Mouse (Mus musculus) gonadal fat pad, adult 2 months (tissue): Measurements from ENCODE around the gene Card11. TPM values are rescaled to one million over a fixed set of nuclear protein-coding genes. Genes with fewer than 3 reads are reported as not detected.

ENCODE experiments used
- DNase-seq: peaks from one replicate; pipeline ENCODE4 v3.0.0-alpha.2; 2012; ENCODE audit warnings: low read depth
- polyA plus RNA-seq: library from polyadenylated mRNA; depleted of rRNA; stranded (reverse); fragments of >200 nt; gene quantifications from 2 replicates; pipeline ENCODE4 v1.2.3, GENCODE M21; 2012; rRNA removed

Card11 gene
- polyA plus RNA-seq = 1.5 and 1.6 TPM in 2 replicates

DNA sequence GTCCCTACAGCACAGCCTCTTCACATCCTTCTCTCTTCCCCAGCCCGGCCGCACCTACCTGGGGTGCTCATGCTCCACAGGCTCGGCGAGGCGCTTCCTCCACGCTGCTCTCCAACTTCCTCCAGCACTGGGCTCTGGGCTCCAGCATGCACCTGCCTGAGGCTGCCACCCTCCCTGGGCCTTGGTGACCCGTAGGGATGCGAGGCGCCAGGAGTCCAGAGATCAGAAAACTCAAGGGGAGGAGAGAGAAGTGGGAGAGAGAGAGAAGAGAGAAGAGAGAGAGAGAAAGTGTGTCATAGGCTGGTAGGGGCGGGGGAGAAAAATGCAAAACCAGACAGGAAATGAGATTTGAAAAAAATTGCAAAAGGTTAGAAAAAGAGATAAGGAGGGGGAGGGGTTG lies at the start of gene Card11:
Card11 (minus strand) TSS at position 234 of the 400 bp plus-strand sequence.
- no peak for DNase-seq

DNA sequence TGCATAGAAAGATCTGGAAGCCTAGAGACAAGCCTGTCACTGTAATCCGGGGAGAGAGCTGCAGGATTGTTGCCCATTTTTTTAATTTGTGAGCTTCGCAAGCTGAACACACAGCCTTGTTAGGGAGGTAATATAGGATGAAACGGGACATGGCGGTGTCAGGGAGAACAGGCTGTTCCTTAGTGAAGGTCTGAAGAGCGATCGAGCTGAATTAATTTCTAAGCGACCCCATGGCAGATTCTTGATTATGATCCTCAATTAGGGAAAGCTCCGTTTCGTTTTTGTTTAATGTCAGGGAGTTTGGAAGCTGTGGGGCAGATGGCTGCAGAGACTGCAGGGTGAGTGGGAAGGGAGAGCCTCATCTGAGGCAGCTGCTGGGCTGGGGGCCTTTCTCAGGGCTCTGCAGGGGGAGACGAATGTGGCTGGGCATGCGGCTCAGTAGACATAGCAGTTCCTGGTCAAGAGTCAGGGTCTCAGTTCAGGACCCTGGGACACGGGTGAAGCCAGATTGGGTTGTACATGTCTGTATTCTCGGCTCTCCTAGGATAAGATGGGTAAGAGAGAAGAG lies 47.4 kb upstream of the Card11 start:
- DNase-seq = no peak

DNA sequence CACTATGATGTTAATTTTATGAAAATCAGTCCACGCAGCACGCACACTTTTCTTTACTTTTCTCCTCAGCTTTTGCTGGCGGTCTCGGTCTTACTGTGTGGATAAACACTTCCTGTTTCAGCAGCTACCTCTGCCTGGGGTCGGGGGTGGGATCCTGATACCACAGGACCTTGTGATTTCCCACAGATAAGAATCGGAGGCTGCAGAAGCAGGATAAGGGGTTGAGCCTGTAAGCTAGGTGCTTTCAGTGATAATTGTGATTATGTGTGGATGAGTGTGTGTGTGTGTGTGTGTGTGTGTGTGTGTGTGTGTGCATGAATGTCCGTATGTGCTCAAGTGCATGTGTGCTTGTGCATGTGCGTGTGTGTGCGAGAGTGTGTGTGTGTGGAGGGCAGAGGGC lies 44.6 kb upstream of the Card11 start:
- DNase-seq = no peak

DNA sequence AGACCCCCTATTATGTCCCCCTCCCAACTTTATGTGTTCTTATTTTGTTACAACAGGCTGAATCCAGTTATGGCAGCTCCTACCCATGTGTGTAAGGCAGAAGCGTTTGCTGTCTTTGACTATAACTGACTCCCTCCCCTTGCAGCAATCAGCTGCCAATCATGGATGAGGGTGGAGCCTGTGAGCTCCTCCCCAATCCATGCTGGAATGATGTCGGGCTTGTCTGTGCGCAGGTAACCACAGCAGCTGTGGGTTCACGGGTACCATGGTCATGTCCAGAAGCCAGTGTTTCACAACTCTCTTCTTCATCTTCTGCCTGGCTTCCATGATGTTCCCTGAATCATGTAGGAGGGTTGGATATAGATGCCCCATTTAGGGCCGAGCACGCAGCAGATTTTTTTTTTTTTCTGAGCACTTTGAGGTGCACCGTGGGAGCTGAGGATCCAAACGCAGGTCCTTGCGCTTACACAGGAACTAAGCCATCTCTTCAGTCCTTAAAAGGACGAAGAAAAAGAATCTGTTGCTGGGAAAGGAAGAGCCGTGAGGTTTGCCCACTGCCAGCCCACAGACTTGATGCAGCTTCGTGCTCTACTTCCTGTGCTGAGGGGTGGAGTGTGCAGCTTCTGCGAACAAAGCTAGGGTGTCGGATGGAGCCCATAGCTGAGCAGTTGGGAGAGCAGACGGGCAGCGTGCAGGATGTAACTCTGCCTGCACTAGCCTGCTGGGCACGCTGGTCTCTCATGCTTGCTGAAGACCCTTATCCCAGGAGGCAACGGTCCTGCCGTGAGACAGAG lies 43.5 kb upstream of the Card11 start:
- no peak for DNase-seq

DNA sequence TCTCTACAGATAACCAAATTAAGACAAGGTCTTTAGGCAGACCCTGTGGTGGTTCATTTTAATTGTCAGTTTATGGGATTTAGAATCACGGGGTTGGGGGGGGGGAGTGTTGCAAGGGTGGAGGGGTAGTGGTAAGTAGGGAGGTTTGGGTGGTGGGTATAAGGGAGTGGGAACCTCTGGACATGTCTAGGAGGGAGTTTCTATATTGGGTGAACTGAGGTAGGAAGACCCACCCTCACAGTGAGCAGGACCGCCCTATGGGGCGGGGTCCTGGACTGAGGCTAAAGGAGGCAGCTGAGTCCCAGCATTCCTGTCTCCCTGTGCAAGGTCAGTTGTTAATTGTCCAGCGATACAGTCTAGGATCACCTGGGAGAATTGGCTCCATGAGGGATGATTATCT lies 42.0 kb upstream of the Card11 start:
- no peak for DNase-seq

DNA sequence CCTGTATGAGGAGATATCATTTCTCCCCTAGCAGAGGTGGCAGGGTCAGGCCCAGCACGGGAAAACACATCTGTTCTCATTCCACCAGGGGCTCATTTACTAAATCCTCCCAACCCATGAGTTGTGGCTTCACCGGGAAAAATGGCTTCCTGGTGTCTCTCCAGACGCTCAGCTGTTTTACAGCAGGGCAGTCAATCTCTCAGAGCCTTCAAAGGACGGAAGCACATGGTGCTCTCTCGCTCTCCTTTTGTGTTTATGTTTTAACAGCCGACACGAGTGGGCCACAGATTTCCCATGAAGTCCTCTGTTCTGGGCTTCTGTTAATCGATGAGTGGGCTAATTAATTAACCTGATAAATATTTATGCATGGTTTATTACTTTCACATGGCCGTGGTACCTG lies 40.5 kb upstream of the Card11 start:
- no peak for DNase-seq

DNA sequence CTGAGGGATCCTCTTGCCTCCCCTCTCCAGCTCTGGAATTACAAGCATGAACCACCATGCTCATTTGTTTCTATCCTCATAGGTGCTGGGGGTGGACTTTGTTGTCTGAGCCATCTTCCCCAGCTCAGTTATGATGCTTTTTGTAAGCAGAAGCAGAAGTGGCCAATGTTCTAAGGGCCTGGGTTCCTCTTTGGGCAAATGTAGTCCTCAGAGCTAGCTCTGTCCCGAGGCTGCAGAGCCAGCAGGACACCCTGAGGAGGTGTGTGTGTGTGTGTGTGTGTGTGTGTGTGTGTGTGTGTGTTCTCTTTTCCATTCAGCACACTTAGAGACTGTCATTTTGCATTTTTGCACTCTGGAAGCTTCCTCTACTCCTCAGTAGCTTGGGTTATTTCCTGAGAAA lies 38.0 kb upstream of the Card11 start:
- no peak for DNase-seq

DNA sequence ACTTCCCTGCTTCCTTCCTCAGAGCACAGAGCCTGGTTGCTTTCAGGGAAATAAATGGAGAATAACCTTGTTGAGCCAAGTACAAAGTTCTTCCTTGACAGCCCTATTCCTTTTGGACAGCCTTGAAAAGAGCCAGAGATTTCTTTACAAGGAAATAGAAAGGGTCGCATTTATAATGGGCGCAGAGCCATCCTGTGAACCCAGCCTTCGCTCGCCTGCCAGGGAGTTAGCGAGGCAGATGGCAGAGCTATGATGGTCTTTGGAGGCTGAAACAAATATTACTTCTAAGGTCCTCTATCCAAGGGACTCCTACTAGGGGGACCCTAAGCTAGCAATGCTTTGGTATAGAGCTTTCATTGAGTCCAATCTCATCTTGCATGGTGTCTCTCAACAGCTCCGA lies 35.0 kb upstream of the Card11 start:
- DNase-seq = no peak

DNA sequence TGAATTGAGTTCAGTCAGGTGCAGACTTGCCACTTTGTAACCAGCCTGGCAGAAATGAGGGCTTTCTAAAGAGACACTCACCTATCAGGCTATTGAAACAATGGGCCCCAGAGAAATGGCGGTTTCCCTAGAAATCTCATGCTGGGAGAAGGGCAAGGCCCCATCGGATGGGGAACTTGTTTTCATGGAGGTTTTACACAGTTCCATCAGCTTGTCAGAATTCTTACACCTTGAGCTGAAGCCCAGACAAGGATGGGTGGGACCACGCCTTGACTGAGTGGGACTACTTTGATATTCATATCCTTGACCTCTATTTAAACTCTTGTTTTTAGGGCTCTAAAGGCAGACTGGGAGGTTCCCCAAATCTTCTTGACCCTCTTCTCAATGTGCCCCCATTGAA lies 33.9 kb upstream of the Card11 start:
- DNase-seq = no peak

DNA sequence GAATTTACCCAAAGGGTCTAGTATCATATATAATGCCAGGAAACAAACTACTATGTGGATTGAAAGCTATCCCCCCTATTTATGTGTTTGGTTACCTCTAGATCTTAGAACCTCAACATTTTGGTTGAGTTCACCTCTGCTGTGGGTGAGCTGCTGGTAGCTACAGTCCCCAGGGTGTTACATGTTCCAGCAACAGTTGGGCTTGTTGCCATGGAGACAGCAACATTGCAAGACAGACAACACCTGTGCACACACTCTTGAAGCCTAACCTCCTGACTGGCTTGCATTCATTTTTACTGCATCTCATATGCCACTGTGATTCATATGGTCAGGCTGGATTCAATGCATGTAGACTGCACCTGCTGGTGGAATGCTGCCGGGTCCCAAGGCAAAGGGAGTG lies 32.6 kb upstream of the Card11 start:
- DNase-seq = no peak

DNA sequence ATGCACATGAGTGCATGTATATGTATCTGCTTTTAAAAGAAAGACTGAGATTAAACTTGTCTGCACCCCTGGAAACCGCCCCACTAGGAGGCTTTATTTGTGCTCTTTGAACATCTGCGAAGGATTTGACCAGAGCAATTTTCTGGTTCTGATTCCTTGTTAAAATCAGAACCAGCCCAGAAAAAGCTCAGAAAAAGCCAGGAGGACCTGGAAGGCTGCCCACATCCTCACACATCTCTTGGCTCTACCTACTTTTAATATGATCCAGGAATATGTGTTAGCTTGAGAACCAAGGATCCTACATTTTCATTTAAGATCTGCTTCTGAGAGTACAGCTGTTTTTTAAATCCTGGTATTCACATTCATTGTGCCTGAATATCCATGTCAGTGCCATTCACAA lies 29.0 kb upstream of the Card11 start:
- DNase-seq = no peak

DNA sequence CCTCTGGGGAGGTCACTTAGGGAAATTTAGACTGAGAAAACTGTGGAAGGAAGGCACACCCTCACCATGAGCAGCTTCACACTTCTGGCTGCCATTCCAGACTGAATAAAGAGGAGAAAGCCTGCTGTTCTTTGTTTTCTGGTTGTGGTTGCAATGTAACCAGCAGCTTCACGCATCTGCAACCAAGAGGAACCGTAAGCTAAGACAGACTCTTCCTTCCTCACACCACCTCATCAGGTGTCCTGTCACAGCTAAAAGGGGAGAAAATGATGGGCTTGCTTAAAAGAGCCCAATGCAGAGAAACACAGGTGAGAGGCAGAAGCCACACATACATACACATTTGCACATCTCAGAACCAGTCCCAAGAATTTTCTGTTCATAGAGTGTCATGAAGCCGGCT lies 25.3 kb upstream of the Card11 start:
- DNase-seq = no peak

DNA sequence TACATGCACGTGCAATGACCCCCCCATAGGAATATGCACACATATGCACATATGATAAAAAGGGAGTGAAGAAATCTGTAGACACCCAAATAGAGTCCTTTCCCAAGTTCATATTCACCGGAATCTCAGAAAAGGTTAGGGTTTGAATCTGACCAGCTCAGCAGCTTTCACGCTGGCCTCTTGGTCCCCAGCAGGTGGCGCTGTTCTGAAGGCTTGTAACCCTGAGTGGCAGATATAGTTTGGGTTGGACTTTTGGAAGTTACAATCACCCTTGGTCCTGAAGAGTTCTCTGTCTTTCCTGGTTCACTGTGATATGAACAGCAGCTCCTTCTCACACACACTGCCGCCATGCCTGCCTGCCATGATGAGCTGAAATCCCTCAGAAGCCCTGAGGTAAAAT lies 24.1 kb upstream of the Card11 start:
- DNase-seq = no peak

DNA sequence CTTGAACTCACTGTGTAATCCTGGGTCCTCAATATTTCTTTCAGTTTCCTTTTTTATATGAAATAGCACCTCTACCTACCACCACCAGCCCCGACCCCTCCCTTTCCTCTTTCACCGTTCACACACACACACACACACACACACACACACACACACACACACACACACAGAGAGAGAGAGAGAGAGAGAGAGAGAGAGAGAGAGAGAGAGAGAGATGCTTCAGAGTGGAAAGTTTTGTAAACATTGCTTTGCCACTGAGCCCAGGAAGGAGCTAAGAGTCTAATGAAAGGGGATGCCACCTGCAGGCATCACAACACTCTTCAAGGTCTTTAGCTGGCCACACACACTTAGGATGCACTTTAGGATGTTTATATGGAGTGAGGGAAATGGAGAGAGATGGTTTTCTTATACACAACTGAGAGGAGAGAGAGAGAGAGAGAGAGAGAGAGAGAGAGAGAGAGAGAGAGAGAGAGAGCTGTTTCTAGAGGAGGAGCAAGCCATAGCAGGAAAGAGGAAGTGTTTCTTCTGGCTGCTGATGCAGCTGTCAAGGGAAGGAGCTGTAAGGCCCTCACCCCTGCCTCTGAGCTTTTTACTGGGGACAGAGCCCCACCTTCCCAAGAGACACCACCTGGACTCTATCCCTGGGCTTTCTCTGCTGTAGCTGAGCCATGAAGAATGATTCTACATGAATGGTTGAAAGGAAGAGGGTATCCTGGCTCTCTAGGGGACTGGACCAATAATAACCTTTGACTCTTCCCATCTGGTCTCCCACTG lies 17.7 kb upstream of the Card11 start:
- DNase-seq = no peak

DNA sequence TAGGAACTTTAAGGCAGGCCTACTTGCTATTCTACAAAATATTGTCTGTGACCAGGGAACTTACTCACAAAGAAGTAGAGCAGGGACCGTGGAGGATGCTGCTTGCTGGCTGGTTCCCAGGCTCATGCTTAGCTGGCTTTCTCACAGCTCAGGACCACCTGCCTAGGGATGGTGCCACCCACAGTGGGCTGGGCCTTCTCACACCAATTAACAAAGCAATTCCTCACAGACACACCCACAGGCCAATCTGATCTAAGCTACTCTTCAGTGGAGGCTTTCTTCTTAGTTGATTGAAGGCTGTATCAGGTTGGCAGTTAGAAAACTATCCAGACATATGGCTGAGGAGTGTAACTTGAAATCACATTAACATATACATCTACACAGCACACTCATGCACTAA lies 15.7 kb upstream of the Card11 start:
- DNase-seq = no peak

DNA sequence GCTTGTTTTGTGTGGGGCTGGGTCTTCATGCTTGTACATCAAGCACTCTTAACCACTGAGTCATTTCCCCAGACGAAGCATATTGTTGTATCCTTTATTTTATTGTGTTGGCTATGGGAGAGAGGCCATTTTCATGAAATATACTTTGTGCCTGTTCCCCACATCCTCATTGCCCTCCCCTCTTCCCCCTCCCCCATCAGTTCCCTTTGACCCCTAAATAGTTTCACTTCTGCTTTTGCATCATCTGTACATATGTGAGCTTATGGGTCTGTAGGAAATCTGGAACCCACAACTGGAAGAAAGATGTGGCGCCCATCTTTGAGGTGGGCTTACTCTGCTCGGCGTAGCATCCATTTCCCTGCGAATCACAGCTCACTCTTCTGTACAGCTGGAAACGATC lies 13.8 kb upstream of the Card11 start:
- DNase-seq = no peak

DNA sequence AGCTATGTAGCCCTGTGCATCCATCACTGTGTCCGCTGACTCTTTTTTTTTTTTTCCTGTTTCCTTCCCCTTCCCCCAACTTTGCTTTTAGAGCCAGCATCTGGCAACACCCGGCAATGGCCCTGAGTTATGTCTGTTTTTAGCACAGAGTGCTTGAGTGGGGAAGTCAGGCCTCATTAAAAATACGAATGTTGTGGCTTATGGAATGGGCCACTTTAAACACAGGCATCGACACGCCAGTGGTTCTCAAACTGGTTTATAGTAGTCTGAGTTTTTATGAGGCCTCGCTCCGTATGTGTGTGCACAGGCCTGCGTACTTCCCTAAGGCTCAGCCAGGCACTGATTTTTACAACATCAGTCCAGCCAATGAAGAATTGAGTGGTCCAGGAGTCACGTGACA lies 13.1 kb upstream of the Card11 start:
- no peak for DNase-seq

DNA sequence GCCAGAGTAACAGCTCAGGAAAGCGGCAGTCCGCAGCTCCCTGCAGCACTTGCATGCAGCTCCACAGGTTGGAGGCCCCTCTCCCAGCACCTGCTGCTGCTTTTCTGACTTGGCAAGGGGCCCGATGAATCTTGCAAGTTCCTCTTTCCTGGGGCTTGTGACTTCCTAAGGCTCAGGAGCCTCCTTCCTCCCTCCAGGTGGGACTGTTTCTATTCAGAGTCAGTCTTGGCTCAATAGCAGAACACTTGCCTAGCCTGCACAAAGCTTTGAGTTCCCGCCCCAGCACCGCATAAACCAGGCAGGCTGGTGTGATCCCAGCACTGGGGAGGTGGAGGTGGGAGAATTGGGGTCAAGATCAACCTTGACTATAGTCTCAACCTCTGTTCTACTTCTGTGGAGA lies 5.1 kb upstream of the Card11 start:
- DNase-seq = no peak

DNA sequence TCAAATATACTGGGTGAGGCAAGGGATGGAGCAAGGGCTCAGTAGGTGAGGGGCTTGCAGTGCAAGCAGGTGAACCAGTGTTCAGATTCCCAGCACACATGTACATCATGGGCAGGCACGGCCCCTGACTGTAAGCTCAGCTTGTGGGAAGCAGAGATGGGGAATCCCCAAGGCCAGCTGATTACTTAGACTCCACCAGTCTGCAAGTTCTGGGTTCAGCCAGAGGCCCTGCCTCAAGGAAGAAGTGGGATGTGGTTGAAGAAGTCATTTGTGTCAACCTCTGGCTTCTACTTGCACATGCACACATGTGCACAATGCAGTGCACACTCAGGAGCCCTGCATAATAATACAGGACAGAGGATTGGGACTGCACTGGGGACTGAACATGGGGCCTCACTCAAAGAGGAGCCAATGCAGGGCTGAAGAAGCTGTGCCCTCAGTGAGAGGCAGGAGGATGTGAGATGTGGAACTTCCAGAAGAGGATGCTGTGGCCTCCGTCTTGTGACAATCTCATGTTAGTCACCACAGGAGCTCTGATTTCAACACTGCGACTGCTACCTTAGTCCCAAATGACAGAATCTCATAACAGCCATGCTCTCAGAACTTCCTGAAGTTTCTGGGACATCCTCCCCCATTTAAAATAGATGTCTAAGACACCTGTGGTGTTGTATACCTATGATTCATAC lies 3.8 kb upstream of the Card11 start:
- DNase-seq = no peak

DNA sequence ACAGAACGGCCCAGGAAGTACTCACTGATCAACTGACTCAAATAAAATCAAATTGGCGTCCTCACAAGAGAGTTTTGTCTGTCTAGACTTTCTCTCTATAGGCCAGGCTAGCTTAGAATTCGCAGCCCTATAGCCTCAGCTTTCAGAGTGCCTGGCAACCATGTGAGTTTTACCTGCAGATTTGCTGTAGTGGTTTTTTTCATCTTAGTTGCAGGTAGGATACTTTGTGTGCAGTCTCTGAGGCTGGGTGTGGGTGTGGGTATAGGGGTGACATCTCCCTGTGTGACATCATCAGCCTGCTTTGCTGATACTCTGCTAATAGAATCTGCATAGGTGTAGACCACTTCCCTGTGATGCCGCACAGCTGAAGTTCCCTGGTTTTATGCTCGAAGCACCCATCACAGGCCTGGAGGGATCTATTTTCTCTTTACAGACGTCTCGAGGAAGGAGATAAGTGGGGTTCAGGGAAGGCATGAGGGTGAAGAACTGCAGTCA lies 1.2 kb downstream of the Card11 start:
- DNase-seq = no peak

DNA sequence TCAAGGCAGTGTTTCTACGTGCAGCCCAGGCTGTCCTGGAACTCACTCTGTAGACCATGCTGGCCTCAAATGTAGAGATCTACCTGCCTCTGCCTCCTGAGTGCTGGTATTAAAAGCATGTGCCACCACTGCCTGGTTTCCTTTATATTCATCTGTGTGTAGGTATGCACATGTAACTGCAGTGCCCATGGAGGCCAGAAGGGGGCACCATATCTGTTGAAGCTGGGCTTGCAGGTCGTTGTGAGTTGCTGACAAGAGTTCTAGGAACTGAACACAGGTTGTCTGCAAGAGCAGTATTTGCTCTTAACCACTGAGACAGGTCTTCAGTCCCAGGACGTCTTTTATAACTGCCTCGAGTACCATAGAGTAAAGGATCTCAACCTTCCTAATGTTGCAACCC lies 2.6 kb downstream of the Card11 start:
- no peak for DNase-seq
